16 mouse cellular contexts compared by ENCODE assay signal in the genomic region with DNA sequence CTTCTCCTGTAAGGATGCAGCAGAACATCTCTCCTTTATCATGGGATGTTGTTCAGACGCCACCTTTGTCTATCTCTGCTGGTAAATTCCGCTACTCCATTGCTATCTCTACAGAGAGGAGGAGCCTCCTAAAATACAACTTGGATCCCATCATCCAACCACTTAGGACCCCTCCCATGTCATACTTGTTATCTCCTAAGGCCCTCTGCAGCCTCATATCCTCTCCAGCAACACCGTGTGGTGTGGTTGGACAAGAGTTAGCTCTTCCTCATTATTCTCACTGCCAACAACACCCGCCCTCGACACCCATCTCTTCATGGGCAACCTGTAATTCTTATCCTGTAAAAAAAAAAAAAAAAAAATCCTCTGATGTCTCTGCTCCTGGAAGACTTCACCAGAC.
"Had no signal": no experiment of that assay in that cellular context is flagged by ENCODE, and none has a peak within 500 bp of the region (broad histone marks: within the 10 kb centered on the region; RNA-seq: fewer than 3 reads in every experiment).

No protein-coding gene starts in this region.

- H3K9me3 ChIP-seq: lung, embryonic 15.5 days; midbrain, embryonic 13.5 days; midbrain, embryonic 15.5 days; neural tube, embryonic 12.5 days; stomach, embryonic 15.5 days had no signal

- H3K9ac ChIP-seq: liver, postnatal 0 days; lung, embryonic 15.5 days; midbrain, embryonic 13.5 days; midbrain, embryonic 15.5 days; neural tube, embryonic 12.5 days; stomach, embryonic 15.5 days had no signal

- DNase-seq: liver, postnatal 0 days; lung, adult 2 months; lung, postnatal 14 days; lung, postnatal 36 days; right cerebral cortex, postnatal 14 days; thymus, postnatal 25 days; thymus, postnatal 4 days had no signal

- H3K4me1 ChIP-seq: lung, embryonic 15.5 days had no signal

- H3K4me2 ChIP-seq: lung, embryonic 15.5 days; midbrain, embryonic 11.5 days; midbrain, embryonic 13.5 days; midbrain, embryonic 15.5 days; neural tube, embryonic 12.5 days; stomach, embryonic 15.5 days had no signal

- ATAC-seq: liver, postnatal 0 days; lung, postnatal 0 days; midbrain, embryonic 13.5 days; midbrain, embryonic 15.5 days had no signal

- H3K27ac ChIP-seq: lung, embryonic 15.5 days; macrophage; midbrain, embryonic 13.5 days; midbrain, embryonic 15.5 days; neural tube, embryonic 12.5 days; stomach, embryonic 15.5 days; stomach, postnatal 0 days had no signal

- H3K4me3 ChIP-seq: lung, embryonic 15.5 days; midbrain, embryonic 13.5 days; midbrain, embryonic 15.5 days; neural tube, embryonic 12.5 days; stomach, embryonic 15.5 days had no signal

- H3K36me3 ChIP-seq: lung, embryonic 15.5 days; midbrain, embryonic 13.5 days; midbrain, embryonic 15.5 days; neural tube, embryonic 12.5 days; stomach, embryonic 15.5 days had no signal
